Mouse (Mus musculus) C2C12 (cell line): ENCODE data around the gene Actr1b. TPM values are rescaled to one million over a fixed set of nuclear protein-coding genes. Genes with fewer than 3 reads are reported as not detected.

Experiments used
- H3K27me3 ChIP-seq: one replicate; pipeline ENCODE4 v1.6.1; 2011; ENCODE audit not compliant: control insufficient read depth, insufficient read depth, insufficient read length
- H3K36me3 ChIP-seq: one replicate; pipeline ENCODE4 v1.6.1; 2011; ENCODE audit not compliant: control insufficient read depth, insufficient read depth
- H3K4me3 ChIP-seq: one replicate; pipeline ENCODE4 v1.5.1; 2011; ENCODE audit warnings: mild to moderate bottlenecking, control low read depth; ENCODE audit not compliant: poor library complexity, insufficient read depth, severe bottlenecking
- H3K79me2 ChIP-seq: one replicate; pipeline ENCODE4 v1.6.1; 2011; ENCODE audit not compliant: control insufficient read depth, insufficient read depth
- H3K79me3 ChIP-seq: one replicate; pipeline ENCODE4 v1.6.1; 2011; ENCODE audit warnings: low read depth, control low read depth
- H3ac ChIP-seq: one replicate; pipeline ENCODE3; 2011; ENCODE audit warnings: low read depth; ENCODE audit not compliant: control insufficient read depth, insufficient read length
- CTCF ChIP-seq: IDR thresholded peaks from one replicate; pipeline ENCODE4 v1.5.1; 2011; ENCODE audit not compliant: control insufficient read depth, insufficient read depth, insufficient read length
- MYOD1 ChIP-seq: IDR thresholded peaks from one replicate; pipeline ENCODE4 v1.6.1; 2011; ENCODE audit warnings: low read depth; ENCODE audit not compliant: control insufficient read depth, insufficient read length
- MYOG ChIP-seq: IDR thresholded peaks from one replicate; pipeline ENCODE4 v1.6.1; 2011; ENCODE audit not compliant: control insufficient read depth, insufficient read length; ENCODE audit errors: extremely low read depth
- microRNA-seq: library from miRNA; unstranded; fragments of <30 nt; microRNA quantifications from one replicate; pipeline ENCODE4, GENCODE M21; 2019; ENCODE audit warnings: borderline microRNAs expressed
- polyA plus RNA-seq: library from polyadenylated mRNA; unstranded; fragments of >200 nt; fragmentation: generic; extraction: Trizol; gene quantifications from one replicate; pipeline ENCODE4 v1.2.1, GENCODE M21; 2012; ENCODE audit warnings: missing spikeins

Actr1b gene
- polyA plus RNA-seq, 1 experiment = 106 TPM

DNA sequence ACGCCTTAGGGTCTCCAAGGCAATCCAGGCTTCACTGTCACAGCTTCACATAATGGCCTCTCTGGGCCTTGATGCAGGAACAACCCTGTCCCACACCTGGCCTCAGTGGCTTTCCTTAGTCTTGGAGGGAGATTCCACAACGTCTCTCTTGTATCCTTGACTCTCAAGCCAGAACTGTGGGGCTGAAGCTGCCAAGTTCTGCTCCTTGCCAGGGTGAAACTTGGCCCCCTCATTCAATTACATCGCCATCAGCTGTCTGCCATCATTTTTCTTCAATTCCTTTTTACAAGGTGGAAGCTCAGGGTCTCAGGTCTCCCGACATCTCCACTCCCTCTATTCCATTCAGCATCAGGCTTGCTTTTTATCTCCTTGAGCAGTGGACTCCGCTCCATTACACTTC, 59.2 kb downstream of the Actr1b start:
- Histone ChIP-seq H3K4me3 (no peak overlapping the region), H3K79me3 (no peaks in the 10 kb centered on the region), H3K36me3 (no peaks in the 10 kb centered on the region), H3ac (no peak overlapping the region), H3K27me3 (peaks cover 6% of the 10 kb centered on the region), H3K79me2 (no peaks in the 10 kb centered on the region)
- TF ChIP-seq MYOG (no peak), CTCF (no peak), MYOD1 (no peak)

Small RNA genes within 50 kb of the gene (microRNA-seq; reads per million reads assigned to microRNA genes)
- gene Gm24133 = not detected

Other genes with a start within 250 kb of the Actr1b start
- 6.2 TPM for gene Cnnm4, start 242.8 kb downstream of the Actr1b start, polyA plus RNA-seq
- 6.5 TPM for gene Cnnm3, start 202.6 kb downstream of the Actr1b start, polyA plus RNA-seq
- gene Ankrd23, start 177.5 kb downstream of the Actr1b start, polyA plus RNA-seq = 1.1 TPM
- gene Gm42417, start 175.0 kb downstream of the Actr1b start, polyA plus RNA-seq = 0.05 TPM
- 7.8 TPM for gene Ankrd39, start 167.0 kb downstream of the Actr1b start, polyA plus RNA-seq
- gene Sema4c, start 156.1 kb downstream of the Actr1b start, polyA plus RNA-seq = 16.6 TPM
- gene Fam178b, start 31.2 kb downstream of the Actr1b start, polyA plus RNA-seq = 0.08 TPM
- gene Cox5b, start 23.0 kb downstream of the Actr1b start, polyA plus RNA-seq = 734 TPM
- gene 4933424G06Rik, start 4.3 kb downstream of the Actr1b start, polyA plus RNA-seq = 0.02 TPM
- not detected for gene Zap70, start 47.4 kb upstream of the Actr1b start, polyA plus RNA-seq
- gene Tmem131, start 229.2 kb upstream of the Actr1b start, polyA plus RNA-seq = 12.9 TPM